Mouse (Mus musculus) neural tube, embryonic 12.5 days (tissue): ENCODE measurements around the gene Tox2. TPM values are rescaled to one million over a fixed set of nuclear protein-coding genes. Genes with fewer than 3 reads are reported as not detected.

Experiments used
- ATAC-seq: fragments of 200-750 bp; cut with Nextera tagmentation; 2 replicates; pipeline ENCODE4 v1.8.0; 2017; ENCODE audit warnings: low read depth, mild to moderate bottlenecking, moderate TSS enrichment, moderate library complexity; ENCODE audit not compliant: low FRiP score
- H3K27ac ChIP-seq: fragments of 300-500 bp; sonication (generic); 2 replicates; pipeline ENCODE4 v1.5.1; 2016
- H3K27me3 ChIP-seq: fragments of 300-500 bp; sonication (generic); replicated peaks from 2 replicates; pipeline ENCODE4 v1.6.1; 2016; ENCODE audit warnings: mild to moderate bottlenecking
- H3K36me3 ChIP-seq: fragments of 300-500 bp; sonication (generic); 2 replicates; pipeline ENCODE4 v1.6.1; 2016; ENCODE audit warnings: mild to moderate bottlenecking
- H3K4me1 ChIP-seq: fragments of 300-500 bp; sonication (generic); 2 replicates; pipeline ENCODE4 v1.6.1; 2016
- H3K4me2 ChIP-seq: fragments of 300-500 bp; sonication (generic); replicated peaks from 2 replicates; pipeline ENCODE4 v1.6.1; 2016; ENCODE audit warnings: mild to moderate bottlenecking
- H3K4me3 ChIP-seq: fragments of 300-500 bp; sonication (generic); 2 replicates; pipeline ENCODE4 v1.5.1; 2016
- H3K9ac ChIP-seq: fragments of 300-500 bp; sonication (generic); 2 replicates; pipeline ENCODE4 v1.6.1; 2016; ENCODE audit warnings: mild to moderate bottlenecking
- H3K9me3 ChIP-seq: fragments of 300-500 bp; sonication (generic); 2 replicates; pipeline ENCODE4 v1.6.1; 2016; ENCODE audit warnings: mild to moderate bottlenecking
- WGBS: fragments of 180-500 bp; shearing (Covaris S2); methylation state at CpG from one replicate; pipeline ENCODE4 v1.1.7; 2016; 5-methylcytosine and 5-hydroxymethylcytosine counted together
- polyA plus RNA-seq: library from polyadenylated mRNA; unstranded; fragments of >200 nt; fragmentation: Nextera tagmentation; extraction: Ambion mirVana; gene quantifications from 2 replicates; pipeline ENCODE4 v1.2.1, GENCODE M21; 2016

Tox2 gene
- polyA plus RNA-seq, 1 experiment from 2014 or later = 18.8 TPM

- peaks cover 24% of the 10 kb centered on the region for H3K27me3 ChIP-seq
- H3K27ac ChIP-seq = no peak overlapping the region
- no peak overlapping the region for H3K4me2 ChIP-seq
- H3K4me3 ChIP-seq = no peak overlapping the region
- WGBS = 85% methylated on average over 4 of the region's 4 CpGs
- ATAC-seq = no peak
- no peaks in the 10 kb centered on the region for H3K9me3 ChIP-seq
- H3K9ac ChIP-seq = no peak overlapping the region
- no peaks in the 10 kb centered on the region for H3K36me3 ChIP-seq
- H3K4me1 ChIP-seq = 0 out of 2 replicates have a peak, but pooled peaks cover 6% of the 10 kb centered on the region
Observed at GRCm38 (mm10) chr2:163343671-163344070, 140.7 kb downstream of the Tox2 start.

DNA sequence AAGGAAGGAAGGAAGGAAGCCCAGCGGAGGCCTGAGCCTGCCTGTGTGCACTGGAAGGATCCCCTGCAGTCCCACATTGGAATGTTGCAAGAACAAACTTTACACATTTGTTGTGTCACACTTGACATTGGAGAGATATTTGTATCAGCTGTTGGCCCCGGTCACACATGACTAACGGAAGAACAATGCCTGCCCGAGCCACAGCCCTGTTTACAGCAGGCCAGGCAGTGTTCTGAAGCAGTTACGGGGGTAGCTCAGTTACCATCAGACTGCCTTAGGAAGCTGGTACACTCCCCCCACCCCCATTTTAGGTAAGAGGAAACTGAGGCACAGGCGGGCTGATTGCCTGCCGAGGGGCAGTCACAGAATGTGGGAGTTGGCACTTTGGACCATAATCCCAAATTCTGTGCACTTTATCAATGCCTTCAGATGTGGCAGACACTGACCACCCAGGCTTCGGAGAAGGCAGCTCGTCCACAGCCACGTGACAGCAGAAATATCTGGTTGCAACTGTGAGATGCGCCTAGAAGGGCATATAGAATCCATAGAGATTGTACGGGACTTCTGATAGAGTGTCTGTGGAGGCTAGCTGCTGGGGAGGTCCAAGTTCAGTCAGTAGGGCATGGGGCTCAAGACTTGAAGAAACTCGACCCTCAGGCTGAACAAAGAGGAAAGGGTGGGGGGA is 142.2 kb downstream of the Tox2 start:
- Histone ChIP-seq H3K36me3 (no peaks in the 10 kb centered on the region), H3K27me3 (peaks cover 10% of the 10 kb centered on the region), H3K27ac (no peak overlapping the region), H3K4me1 (no peaks in the 10 kb centered on the region), H3K9ac (no peak overlapping the region), H3K4me2 (no peak overlapping the region), H3K9me3 (no peaks in the 10 kb centered on the region), H3K4me3 (no peak overlapping the region)
- WGBS = 75% methylated on average over 13 of the region's 13 CpGs
- no peak for ATAC-seq

DNA sequence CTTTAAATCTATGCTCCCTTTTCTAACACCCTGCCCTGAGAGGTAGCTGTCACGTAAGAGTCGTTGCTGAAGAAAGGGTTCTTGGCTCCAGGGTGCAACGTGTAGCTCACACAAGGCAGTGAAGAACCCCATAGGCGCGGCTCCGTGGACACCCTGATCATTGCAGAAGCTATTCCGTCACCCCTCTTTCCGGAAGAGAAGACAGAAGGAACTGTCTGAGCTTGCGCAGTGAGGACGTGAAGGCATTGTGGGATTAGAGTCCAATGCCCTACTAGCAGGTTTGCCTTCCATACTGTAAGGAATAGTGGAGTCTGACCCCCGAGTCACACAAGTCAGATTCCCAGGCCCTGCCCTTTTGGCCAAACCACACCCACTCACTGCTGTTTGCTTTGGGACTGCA is 143.6 kb downstream of the Tox2 start:
- no peaks in the 10 kb centered on the region for H3K9me3 ChIP-seq
- H3K4me1 ChIP-seq = no peaks in the 10 kb centered on the region
- ATAC-seq = no peak
- 0 out of 2 replicates have a peak, but pooled peaks cover 2% of the 10 kb centered on the region for H3K27me3 ChIP-seq
- 82% methylated on average over 11 of the region's 11 CpGs for WGBS
- H3K4me2 ChIP-seq = no peak overlapping the region
- H3K4me3 ChIP-seq = no peak overlapping the region
- no peak overlapping the region for H3K9ac ChIP-seq
- H3K27ac ChIP-seq = no peak overlapping the region
- no peaks in the 10 kb centered on the region for H3K36me3 ChIP-seq

DNA sequence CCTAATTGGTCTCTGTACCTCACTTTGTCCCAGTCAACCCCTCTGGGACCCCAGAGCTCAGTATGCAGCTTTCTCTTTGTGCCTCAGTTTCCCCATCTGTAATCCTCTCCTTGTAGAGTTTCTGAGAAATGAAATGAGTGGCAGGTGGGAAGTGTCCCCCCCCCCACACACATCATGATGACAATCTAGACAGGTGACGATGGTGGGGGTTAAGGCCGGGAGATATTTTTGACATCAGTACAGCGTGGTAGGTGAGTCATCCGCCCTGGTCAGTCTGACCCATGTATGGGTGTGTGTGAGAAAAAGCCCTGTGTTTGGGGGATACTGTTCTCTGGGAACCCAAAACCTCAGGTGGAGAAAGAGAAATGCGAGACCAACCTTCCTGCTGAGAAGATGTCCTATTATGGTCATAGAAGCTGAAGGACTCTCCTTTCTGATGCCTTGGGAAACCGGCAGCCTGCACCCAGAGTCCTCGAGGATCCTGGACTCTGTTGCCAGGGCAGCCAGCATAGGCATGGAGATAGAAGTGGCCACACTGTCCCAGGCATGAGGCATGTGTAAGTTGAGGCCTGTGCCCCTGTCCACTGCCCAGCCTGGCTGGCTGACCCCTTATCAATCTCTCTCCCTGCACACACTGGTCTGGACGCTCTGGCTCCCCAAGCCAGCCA is 144.7 kb downstream of the Tox2 start:
- no peak overlapping the region for H3K4me3 ChIP-seq
- H3K36me3 ChIP-seq = no peaks in the 10 kb centered on the region
- H3K27ac ChIP-seq = no peak overlapping the region
- no peak overlapping the region for H3K4me2 ChIP-seq
- no peak overlapping the region for H3K9ac ChIP-seq
- no peaks in the 10 kb centered on the region for H3K9me3 ChIP-seq
- no peak for ATAC-seq
- 0 out of 2 replicates have a peak, but pooled peaks cover 4% of the 10 kb centered on the region for H3K27me3 ChIP-seq
- H3K4me1 ChIP-seq = no peaks in the 10 kb centered on the region
- 86% methylated on average over 8 of the region's 8 CpGs for WGBS

GRCm38 (mm10) chr2:163348677-163349076 is 145.8 kb downstream of the Tox2 start:
- Histone ChIP-seq H3K36me3 (no peaks in the 10 kb centered on the region), H3K9me3 (no peaks in the 10 kb centered on the region)

DNA sequence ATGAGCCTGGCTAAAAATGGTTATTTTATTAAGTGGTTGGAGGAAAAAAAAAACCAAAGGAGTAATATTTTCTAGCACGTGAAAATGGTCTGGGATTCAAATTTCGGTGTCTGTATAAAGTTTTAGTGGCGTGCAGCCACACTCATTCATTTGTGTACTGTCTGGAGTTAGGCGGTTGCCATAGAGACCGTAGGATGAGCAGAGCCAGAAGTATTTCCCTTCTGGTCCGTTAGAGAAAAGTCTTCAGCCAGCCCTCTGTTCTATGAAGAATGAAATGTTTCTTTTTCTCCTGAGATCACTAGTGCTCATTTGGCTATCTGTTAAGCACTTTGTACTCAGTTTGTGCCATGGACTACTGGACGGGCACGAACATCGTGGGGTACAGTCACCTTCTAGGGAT is 146.5 kb downstream of the Tox2 start:
- H3K36me3 ChIP-seq = no peaks in the 10 kb centered on the region
- H3K4me3 ChIP-seq = no peak overlapping the region
- no peak overlapping the region for H3K27ac ChIP-seq
- H3K27me3 ChIP-seq = 0 out of 2 replicates have a peak, but pooled peaks cover 4% of the 10 kb centered on the region
- ATAC-seq = no peak
- no peak overlapping the region for H3K9ac ChIP-seq
- 64% methylated on average over 9 of the region's 9 CpGs for WGBS
- H3K9me3 ChIP-seq = no peaks in the 10 kb centered on the region
- no peak overlapping the region for H3K4me2 ChIP-seq
- H3K4me1 ChIP-seq = peaks cover 4% of the 10 kb centered on the region; the same call in 1 of the 2 replicates

More at GRCm38 (mm10) chr2:163348677-163349076, 145.8 kb downstream of the Tox2 start:
- Histone ChIP-seq H3K27me3 (0 out of 2 replicates have a peak, but pooled peaks cover 4% of the 10 kb centered on the region), H3K9ac (no peak overlapping the region), H3K27ac (no peak overlapping the region), H3K4me1 (peaks cover 3% of the 10 kb centered on the region; the same call in 1 of the 2 replicates), H3K4me2 (no peak overlapping the region), H3K4me3 (no peak overlapping the region)
- 85% methylated on average over 7 of the region's 7 CpGs for WGBS
- no peak for ATAC-seq

DNA sequence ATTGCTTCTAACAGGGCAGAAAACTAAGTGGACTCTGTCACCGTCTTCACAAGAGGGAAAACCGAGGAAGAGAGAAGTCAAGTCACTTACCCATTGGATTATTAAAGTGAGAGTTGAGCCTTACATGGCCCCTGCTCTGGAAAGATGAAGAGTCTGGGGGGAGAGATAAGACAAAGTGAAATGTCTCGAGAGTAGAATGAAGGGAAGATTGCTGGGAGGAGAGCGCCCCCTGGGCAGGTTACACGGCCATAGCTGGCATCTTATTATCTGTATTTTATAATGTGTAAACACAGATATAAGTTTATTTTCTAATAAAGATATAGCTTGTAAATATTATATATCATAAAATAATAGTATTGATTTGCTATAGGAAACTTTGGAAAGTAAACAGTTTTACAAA is 147.5 kb downstream of the Tox2 start:
- H3K27me3 ChIP-seq = 0 out of 2 replicates have a peak, but pooled peaks cover 4% of the 10 kb centered on the region
- no peak overlapping the region for H3K27ac ChIP-seq
- no peaks in the 10 kb centered on the region for H3K9me3 ChIP-seq
- H3K9ac ChIP-seq = no peak overlapping the region
- no peaks in the 10 kb centered on the region for H3K36me3 ChIP-seq
- 58% methylated on average over 5 of the region's 5 CpGs for WGBS
- H3K4me3 ChIP-seq = no peak overlapping the region
- ATAC-seq = no peak
- H3K4me2 ChIP-seq = no peak overlapping the region
- H3K4me1 ChIP-seq = peaks cover 4% of the 10 kb centered on the region; the same call in 1 of the 2 replicates

- peaks cover 4% of the 10 kb centered on the region; the same call in 1 of the 2 replicates for H3K4me1 ChIP-seq
- no peak overlapping the region for H3K4me3 ChIP-seq
- no peak overlapping the region for H3K27ac ChIP-seq
- WGBS = 30% methylated on average over 7 of the region's 7 CpGs
- H3K36me3 ChIP-seq = no peaks in the 10 kb centered on the region
- no peak overlapping the region for H3K4me2 ChIP-seq
- H3K9ac ChIP-seq = no peak overlapping the region
- 0 out of 2 replicates have a peak, but pooled peaks cover 4% of the 10 kb centered on the region for H3K27me3 ChIP-seq
- ATAC-seq = no peak
- H3K9me3 ChIP-seq = no peaks in the 10 kb centered on the region
Observed at GRCm38 (mm10) chr2:163353731-163354130, 150.8 kb downstream of the Tox2 start.

DNA sequence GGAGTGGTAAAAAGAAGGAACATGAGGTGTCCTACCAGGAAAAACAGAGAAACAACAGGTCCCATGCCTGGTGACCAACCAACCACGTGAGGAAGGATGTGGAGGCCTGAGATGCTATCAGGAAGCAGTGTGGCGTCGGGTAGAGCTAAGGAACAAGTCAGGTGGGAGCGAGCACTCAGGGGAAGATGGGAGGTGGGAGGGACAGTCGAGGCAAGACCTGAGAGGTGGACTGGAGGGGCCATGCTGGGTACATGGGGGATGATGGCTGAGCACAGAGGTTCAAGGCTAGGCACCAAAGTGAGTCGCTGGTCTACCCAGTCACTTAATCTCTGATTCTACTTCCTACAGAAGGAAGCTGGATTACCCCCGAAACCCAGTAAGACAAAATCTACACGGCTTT is 152.7 kb downstream of the Tox2 start:
- Histone ChIP-seq H3K4me3 (no peak overlapping the region), H3K4me2 (no peak overlapping the region), H3K4me1 (peaks cover 4% of the 10 kb centered on the region; the same call in 1 of the 2 replicates), H3K9ac (no peak overlapping the region), H3K9me3 (no peaks in the 10 kb centered on the region), H3K27ac (no peak overlapping the region), H3K27me3 (0 out of 2 replicates have a peak, but pooled peaks cover 4% of the 10 kb centered on the region), H3K36me3 (no peaks in the 10 kb centered on the region)
- no peak for ATAC-seq
- WGBS = 88% methylated on average over 8 of the region's 8 CpGs

GRCm38 (mm10) chr2:163356113-163356840 is 153.4 kb downstream of the Tox2 start:
- H3K27ac ChIP-seq = no peak overlapping the region
- no peak overlapping the region for H3K4me3 ChIP-seq
- H3K4me1 ChIP-seq = peaks cover 4% of the 10 kb centered on the region; the same call in 1 of the 2 replicates
- H3K9me3 ChIP-seq = no peaks in the 10 kb centered on the region
- H3K4me2 ChIP-seq = no peak overlapping the region
- no peak for ATAC-seq
- 0 out of 2 replicates have a peak, but pooled peaks cover 4% of the 10 kb centered on the region for H3K27me3 ChIP-seq
- 86% methylated on average over 12 of the region's 12 CpGs for WGBS
- no peak overlapping the region for H3K9ac ChIP-seq
- H3K36me3 ChIP-seq = no peaks in the 10 kb centered on the region

GRCm38 (mm10) chr2:163358662-163359061 is 155.7 kb downstream of the Tox2 start:
- H3K9ac ChIP-seq = no peak overlapping the region
- H3K36me3 ChIP-seq = no peaks in the 10 kb centered on the region
- H3K4me3 ChIP-seq = no peak overlapping the region
- H3K27ac ChIP-seq = no peak overlapping the region
- no peaks in the 10 kb centered on the region for H3K9me3 ChIP-seq
- no peaks in the 10 kb centered on the region for H3K27me3 ChIP-seq
- 83% methylated on average over 5 of the region's 5 CpGs for WGBS
- no peak overlapping the region for H3K4me2 ChIP-seq
- H3K4me1 ChIP-seq = peaks cover 1% of the 10 kb centered on the region; the same call in 1 of the 2 replicates
- ATAC-seq = no peak

DNA sequence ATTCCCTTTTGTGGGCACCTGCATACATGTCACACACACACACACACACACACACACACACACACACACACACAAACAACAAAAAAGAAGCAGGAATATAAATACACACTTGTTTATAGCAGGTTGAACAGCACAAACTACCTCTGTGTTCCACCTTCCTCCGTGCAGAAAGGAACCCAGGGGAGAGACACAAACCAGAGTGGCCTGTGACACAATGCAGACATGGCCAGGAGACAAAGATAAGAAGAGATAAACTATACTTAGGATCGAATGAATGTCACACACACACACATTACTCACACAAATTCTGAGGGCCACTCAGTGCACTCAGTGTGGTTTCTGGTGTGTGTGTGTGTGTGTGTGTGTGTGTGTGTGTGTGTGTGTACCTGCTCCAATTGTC is 156.3 kb downstream of the Tox2 start:
- no peak overlapping the region for H3K4me3 ChIP-seq
- no peak overlapping the region for H3K9ac ChIP-seq
- H3K9me3 ChIP-seq = no peaks in the 10 kb centered on the region
- H3K4me2 ChIP-seq = no peak overlapping the region
- ATAC-seq = no peak
- 72% methylated on average over 2 of the region's 2 CpGs for WGBS
- no peaks in the 10 kb centered on the region for H3K27me3 ChIP-seq
- H3K4me1 ChIP-seq = no peaks in the 10 kb centered on the region
- H3K27ac ChIP-seq = no peak overlapping the region
- no peaks in the 10 kb centered on the region for H3K36me3 ChIP-seq
